Mouse (Mus musculus) MEL (cell line): ENCODE measurements around the gene Gm765. TPM values are rescaled to one million over a fixed set of nuclear protein-coding genes. Genes with fewer than 3 reads are reported as not detected.

Source experiments
- DNase-seq: peaks from one replicate; pipeline ENCODE4 v3.0.0; 2011; ENCODE audit warnings: low read depth, low spot score
- H3K27ac ChIP-seq: 2 replicates; pipeline ENCODE4 v1.5.1; 2012; ENCODE audit warnings: low read depth, mild to moderate bottlenecking, control low read depth, low read length, moderate library complexity; ENCODE audit not compliant: control insufficient read depth
- H3K27me3 ChIP-seq, 2 experiments: fragments of 150-350 bp in 1 of 2; sonication (generic) in 1 of 2; 2 replicates each; pipeline ENCODE4 v1.6.1; 2012; ENCODE audit warnings: low read length in 2 of 2, mild to moderate bottlenecking in 2 of 2, improper control_type of control experiment in 1 of 2, moderate library complexity in 1 of 2; ENCODE audit not compliant: insufficient read depth in 2 of 2, control insufficient read depth in 1 of 2
- H3K36me3 ChIP-seq, 2 experiments: 2 replicates each; pipeline ENCODE4 v1.6.1; 2012 to 2014; ENCODE audit warnings: low read length in 2 of 2, improper control_type of control experiment in 1 of 2, inconsistent platforms in 1 of 2, mild to moderate bottlenecking in 1 of 2; ENCODE audit not compliant: insufficient read depth in 2 of 2, control insufficient read depth in 1 of 2
- H3K4me1 ChIP-seq, 2 experiments: fragments of 150-350 bp in 1 of 2; sonication (generic) in 1 of 2; 2 replicates each; pipeline ENCODE4 v1.6.1; 2012; ENCODE audit warnings: low read length in 2 of 2, improper control_type of control experiment in 1 of 2, mild to moderate bottlenecking in 1 of 2; ENCODE audit not compliant: insufficient read depth in 2 of 2, control insufficient read depth in 1 of 2
- H3K4me3 ChIP-seq, 2 experiments: fragments of 150-350 bp in 1 of 2; sonication (generic) in 1 of 2; 2 replicates each; pipeline ENCODE4 v1.5.1; 2012; ENCODE audit warnings: low read depth in 2 of 2, low read length in 2 of 2, mild to moderate bottlenecking in 2 of 2, moderate library complexity in 2 of 2, control low read depth in 1 of 2, improper control_type of control experiment in 1 of 2; ENCODE audit not compliant: control insufficient read depth in 1 of 2, insufficient read depth in 1 of 2
- H3K79me2 ChIP-seq: 2 replicates; pipeline ENCODE4 v1.6.1; 2012; ENCODE audit warnings: mild to moderate bottlenecking, low read length, moderate library complexity; ENCODE audit not compliant: control insufficient read depth, poor library complexity, insufficient read depth
- H3K9ac ChIP-seq: 2 replicates; pipeline ENCODE4 v1.6.1; 2012; ENCODE audit warnings: low read depth, mild to moderate bottlenecking, control low read depth, low read length, moderate library complexity; ENCODE audit not compliant: control insufficient read depth, poor library complexity, severe bottlenecking
- H3K9me3 ChIP-seq: fragments of 150-350 bp; sonication (generic); replicated peaks from 2 replicates; pipeline ENCODE4 v1.6.1; 2012; ENCODE audit warnings: mild to moderate bottlenecking, low read length, improper control_type of control experiment, moderate library complexity; ENCODE audit not compliant: insufficient read depth
- BHLHE40 ChIP-seq: IDR thresholded peaks from 2 replicates; pipeline ENCODE4 v1.6.1; 2012; ENCODE audit warnings: low read depth, mild to moderate bottlenecking, inconsistent platforms, low read length, improper control_type of control experiment, borderline replicate concordance
- CHD1 ChIP-seq: IDR thresholded peaks from 2 replicates; pipeline ENCODE4 v1.6.1; 2012; ENCODE audit warnings: low read depth, mild to moderate bottlenecking, inconsistent platforms, low read length, improper control_type of control experiment
- CTCF ChIP-seq, 3 experiments: IDR thresholded peaks in 2 of 3; conservative IDR thresholded peaks in 1 of 3; 2 replicates each; pipeline ENCODE4 v1.5.1; 2011 to 2012; ENCODE audit warnings: low read length in 3 of 3, low read depth in 2 of 3, mild to moderate bottlenecking in 2 of 3, improper control_type of control experiment in 1 of 3, inconsistent platforms in 1 of 3, mixed read lengths in 1 of 3, moderate library complexity in 1 of 3; ENCODE audit not compliant: control insufficient read depth in 1 of 3, insufficient read depth in 1 of 3, poor library complexity in 1 of 3, severe bottlenecking in 1 of 3
- E2F4 ChIP-seq: IDR thresholded peaks from 2 replicates; pipeline ENCODE4 v1.6.1; 2011; ENCODE audit warnings: low read depth, low read length, improper control_type of control experiment, borderline replicate concordance
- EP300 ChIP-seq, 2 experiments: IDR thresholded peaks; 2 replicates each; pipeline ENCODE4 v1.6.1; 2011; ENCODE audit warnings: improper control_type of control experiment in 2 of 2, low read length in 2 of 2, low read depth in 1 of 2, mild to moderate bottlenecking in 1 of 2
- ETS1 ChIP-seq: IDR thresholded peaks from 2 replicates; pipeline ENCODE4 v1.6.1; 2012; ENCODE audit warnings: low read depth, mild to moderate bottlenecking, inconsistent platforms, low read length, improper control_type of control experiment, moderate library complexity
- GABPA ChIP-seq: IDR thresholded peaks from 2 replicates; pipeline ENCODE4 v1.6.1; 2012; ENCODE audit warnings: low read depth, mild to moderate bottlenecking, inconsistent platforms, low read length, improper control_type of control experiment, moderate library complexity
- HCFC1 ChIP-seq: IDR thresholded peaks from 2 replicates; pipeline ENCODE4 v1.6.1; 2012; ENCODE audit warnings: low read depth, mild to moderate bottlenecking, inconsistent platforms, low read length, improper control_type of control experiment, moderate library complexity
- JUND ChIP-seq: IDR thresholded peaks from 2 replicates; pipeline ENCODE4 v1.6.1; 2011; ENCODE audit warnings: low read depth, mild to moderate bottlenecking, improper control_type of control experiment, low read length
- MAFK ChIP-seq: IDR thresholded peaks from 2 replicates; pipeline ENCODE4 v1.6.1; 2011; ENCODE audit warnings: low read depth, mild to moderate bottlenecking, low read length, improper control_type of control experiment, borderline replicate concordance
- MAX ChIP-seq: IDR thresholded peaks from 2 replicates; pipeline ENCODE4 v1.6.1; 2011; ENCODE audit warnings: low read length, improper control_type of control experiment
- MXI1 ChIP-seq: IDR thresholded peaks from 2 replicates; pipeline ENCODE4 v1.6.1; 2011; ENCODE audit warnings: mild to moderate bottlenecking, low read depth, low read length, improper control_type of control experiment
- MYB ChIP-seq: IDR thresholded peaks from 2 replicates; pipeline ENCODE4 v1.6.1; 2011; ENCODE audit warnings: mild to moderate bottlenecking, low read depth, low read length, improper control_type of control experiment
- MYC ChIP-seq: IDR thresholded peaks from 2 replicates; pipeline ENCODE4 v1.6.1; 2011; ENCODE audit warnings: low read depth, mild to moderate bottlenecking, low read length, improper control_type of control experiment, moderate library complexity
- NELFE ChIP-seq: IDR thresholded peaks from 2 replicates; pipeline ENCODE4 v1.6.1; 2011; ENCODE audit warnings: low read depth, low read length, improper control_type of control experiment
- NRF1 ChIP-seq: IDR thresholded peaks from 2 replicates; pipeline ENCODE4 v1.6.1; 2014; ENCODE audit warnings: low read depth, mild to moderate bottlenecking, inconsistent platforms, low read length, improper control_type of control experiment, moderate library complexity; ENCODE audit not compliant: poor library complexity, insufficient read depth, severe bottlenecking
- RAD21 ChIP-seq: IDR thresholded peaks from 2 replicates; pipeline ENCODE4 v1.6.1; 2011; ENCODE audit warnings: mild to moderate bottlenecking, low read depth, low read length, improper control_type of control experiment
- RCOR1 ChIP-seq: IDR thresholded peaks from 2 replicates; pipeline ENCODE4 v1.6.1; 2012; ENCODE audit warnings: low read depth, mild to moderate bottlenecking, inconsistent platforms, low read length, improper control_type of control experiment
- SIN3A ChIP-seq: IDR thresholded peaks from 2 replicates; pipeline ENCODE4 v1.6.1; 2012; ENCODE audit warnings: low read length, improper control_type of control experiment, inconsistent platforms
- SMC3 ChIP-seq: IDR thresholded peaks from 2 replicates; pipeline ENCODE4 v1.6.1; 2011; ENCODE audit warnings: low read depth, low read length, improper control_type of control experiment
- TCF12 ChIP-seq: IDR thresholded peaks from 2 replicates; pipeline ENCODE4 v1.6.1; 2014; ENCODE audit warnings: low read depth, mild to moderate bottlenecking, inconsistent platforms, low read length, improper control_type of control experiment, moderate library complexity
- UBTF ChIP-seq: IDR thresholded peaks from 2 replicates; pipeline ENCODE4 v1.6.1; 2012; ENCODE audit warnings: low read depth, mild to moderate bottlenecking, inconsistent platforms, low read length, improper control_type of control experiment, moderate library complexity, borderline replicate concordance; ENCODE audit not compliant: insufficient read depth
- ZC3H11A ChIP-seq: IDR thresholded peaks from 2 replicates; pipeline ENCODE4 v1.6.1; 2012; ENCODE audit warnings: low read depth, mild to moderate bottlenecking, inconsistent platforms, low read length, improper control_type of control experiment
- polyA plus RNA-seq, 2 experiments: library from polyadenylated mRNA; stranded (reverse) in 1 of 2; unstranded in 1 of 2; fragments of >175 nt in 1 of 2; fragments of >200 nt in 1 of 2; gene quantifications; 2 replicates each; pipeline versions ENCODE4 v1.2.1 to v1.2.4; 2012; ENCODE audit warnings: low replicate concordance in 2 of 2, low read depth in 1 of 2; ENCODE audit not compliant: insufficient read length in 2 of 2, insufficient read depth in 1 of 2, missing spikeins in 1 of 2
- total RNA-seq: library from RNA; depleted of rRNA; stranded (reverse); fragments of 300-350 nt; gene quantifications from 2 replicates; pipeline ENCODE4 v1.2.3, GENCODE M21; 2012

Gm765 gene
- total and polyA plus RNA-seq, 3 experiments, result not detected

- Histone ChIP-seq H3K4me1 (no peaks in the 10 kb centered on the region), H3K36me3 (no peaks in the 10 kb centered on the region), H3K9me3 (no peaks in the 10 kb centered on the region), H3K79me2 (no peaks in the 10 kb centered on the region), H3K27ac (no peak overlapping the region), H3K4me3 (no peak overlapping the region), H3K9ac (no peak overlapping the region), H3K27me3 (no peaks in the 10 kb centered on the region; a peak in 1 of 4 replicates)
- TF ChIP-seq MYC (no peak), TCF12 (no peak), ZC3H11A (no peak), MYB (no peak), E2F4 (no peak), NELFE (no peak), RCOR1 (no peak), UBTF (no peak), CHD1 (no peak), SIN3A (no peak), HCFC1 (no peak), MAX (no peak), BHLHE40 (no peak), GABPA (no peak)
- DNase-seq, result no peak
These were observed 57.4 kb downstream of the Gm765 start for GRCm38 (mm10) chr6:98285190-98285589.

GRCm38 (mm10) chr6:98282791-98283190 is 59.8 kb downstream of the Gm765 start:
- Histone ChIP-seq H3K36me3 (no peaks in the 10 kb centered on the region), H3K27ac (no peak overlapping the region), H3K27me3 (no peaks in the 10 kb centered on the region; a peak in 1 of 4 replicates), H3K4me3 (no peak overlapping the region), H3K9me3 (no peaks in the 10 kb centered on the region), H3K9ac (no peak overlapping the region), H3K4me1 (no peaks in the 10 kb centered on the region), H3K79me2 (no peaks in the 10 kb centered on the region)
- TF ChIP-seq MAFK (no peak), NELFE (no peak), SMC3 (no peak)
- no peak for DNase-seq

GRCm38 (mm10) chr6:98271553-98271952 is 71.0 kb downstream of the Gm765 start:
- Histone ChIP-seq H3K4me1 (no peaks in the 10 kb centered on the region), H3K79me2 (no peaks in the 10 kb centered on the region), H3K27ac (no peak overlapping the region), H3K4me3 (no peak overlapping the region), H3K9ac (no peak overlapping the region), H3K27me3 (no peaks in the 10 kb centered on the region), H3K36me3 (no peaks in the 10 kb centered on the region), H3K9me3 (no peaks in the 10 kb centered on the region)
- peak; percentile 37 for DNase-seq
- TF ChIP-seq ETS1, result no peak
- no peak for TF ChIP-seq UBTF
- no peak for TF ChIP-seq JUND
- no peak for TF ChIP-seq EP300 (IDR thresholded peaks at IDR 0.05; ENCODE audit: low read depth in 1 of 2, low read length in 2 of 2)
- TF ChIP-seq SMC3, result peak; percentile 58
- no peak for TF ChIP-seq MXI1
- TF ChIP-seq ZC3H11A, result 0 out of 2 replicates have a peak, but pooled peaks have one; percentile 18
- no peak for TF ChIP-seq MAFK
- no peak for TF ChIP-seq NRF1
- TF ChIP-seq MYC, result no peak
- TF ChIP-seq CTCF (IDR thresholded peaks at IDR 0.05 in 2 of 3, conservative IDR thresholded peaks at IDR 0.05 in 1 of 3; ENCODE audit: control insufficient read depth in 1 of 3, insufficient read depth in 1 of 3, low read depth in 2 of 3, low read length in 3 of 3, poor library complexity in 1 of 3, severe bottlenecking in 1 of 3), result peak; percentile 44 to 76 (median 49); a peak in 5 of 6 replicates
- peak; percentile 52 for TF ChIP-seq RAD21
